Mouse (Mus musculus) inflammation-experienced regulatory T-cells (primary cell): ENCODE measurements around the gene Qrfp. TPM values are rescaled to one million over a fixed set of nuclear protein-coding genes. Genes with fewer than 3 reads are reported as not detected.

Experiments
- polyA plus RNA-seq, 2 experiments: library from polyadenylated mRNA; unstranded; fragments of 100-300 nt; shearing (Covaris generic); gene quantifications; one replicate each; pipeline ENCODE4 v1.2.1; 2017

Qrfp gene
- 1 to 10 TPM in 1 of 2 experiments, under 1 TPM in 1; 0.19 to 2.6 TPM for polyA plus RNA-seq

GRCm38 (mm10) chr2:31810444-31810843 is at the start of gene Qrfp:
Qrfp (minus strand) TSS chr2:31810580.

GRCm38 (mm10) chr2:31845896-31846691 is 35.7 kb upstream of the Qrfp start, which contains the start of gene Fibcd1:
Fibcd1 (minus strand) TSS chr2:31846005.

Other genes starting within 250 kb of the Qrfp start
- 10 to 100 TPM; 24.3 to 33.6 TPM for gene Fubp3, start 237.9 kb downstream of the Qrfp start, polyA plus RNA-seq
- not detected for gene Prdm12, start 170.5 kb downstream of the Qrfp start, polyA plus RNA-seq
- 10 to 100 TPM; 31.1 to 48.5 TPM for gene Exosc2, start 139.9 kb downstream of the Qrfp start, polyA plus RNA-seq
- gene Abl1, start 122.2 kb downstream of the Qrfp start, polyA plus RNA-seq = 10 to 100 TPM; 19.0 to 20.3 TPM
- under 1 TPM; 0.24 to 0.58 TPM for gene Fibcd1, start 35.4 kb upstream of the Qrfp start, polyA plus RNA-seq
- gene Lamc3, start 76.7 kb upstream of the Qrfp start, polyA plus RNA-seq = under 1 TPM; 0.05 to 0.66 TPM
- 1 to 10 TPM in 1 of 2 experiments, under 1 TPM in 1; 0.10 to 1.9 TPM for gene Aif1l, start 139.6 kb upstream of the Qrfp start, polyA plus RNA-seq
- 100 to 1,000 TPM in 1 of 2 experiments, 10 to 100 TPM in 1; 83.5 to 105 TPM for gene Nup214, start 163.9 kb upstream of the Qrfp start, polyA plus RNA-seq